Mouse (Mus musculus) kidney, adult 2 months (tissue): Measurements from ENCODE around the gene Jmjd1c.

Source experiments
- CTCF ChIP-seq: fragments of 200-500 bp; conservative IDR thresholded peaks from 2 replicates; pipeline ENCODE4 v1.5.1; 2011; ENCODE audit warnings: low read depth, mild to moderate bottlenecking, control low read depth, low read length, moderate library complexity, mixed read lengths; ENCODE audit not compliant: insufficient read depth, insufficient read length
- POLR2A ChIP-seq: fragments of 200-500 bp; IDR thresholded peaks from one replicate; pipeline ENCODE4 v1.6.1; 2011; ENCODE audit warnings: low read depth, low read length, control low read depth

DNA sequence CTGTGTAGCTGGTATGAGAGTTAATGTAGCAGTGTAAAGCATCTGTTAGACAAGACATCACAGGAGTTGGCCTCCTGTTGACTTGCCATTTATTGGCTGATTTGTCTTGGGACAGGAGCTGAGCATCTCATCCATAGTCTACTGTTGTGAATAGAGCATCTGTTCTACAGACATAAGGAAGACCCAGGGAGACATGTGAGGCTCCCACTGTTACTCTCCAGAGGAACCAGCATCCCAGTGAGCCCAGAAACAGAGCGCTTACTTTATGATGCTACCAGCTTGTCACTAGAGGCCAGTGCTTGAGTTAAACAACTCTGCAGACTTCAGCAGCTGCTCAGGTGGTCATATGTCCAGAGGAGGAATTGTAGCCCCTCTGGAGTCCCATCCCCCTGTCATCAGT, 157.2 kb downstream of the Jmjd1c start:
- no peak for TF ChIP-seq CTCF
- TF ChIP-seq POLR2A = no peak
